Mouse (Mus musculus) thymus, adult 2 months (tissue): Measurements from ENCODE around the gene Slc35b1. TPM values are rescaled to one million over a fixed set of nuclear protein-coding genes. Genes with fewer than 3 reads are reported as not detected.

ENCODE experiments used
- DNase-seq: peaks from one replicate; pipeline ENCODE4 v3.0.0; 2021
- H3K27ac ChIP-seq: fragments of 200-500 bp; 2 replicates; pipeline ENCODE4 v1.5.1; 2012; ENCODE audit warnings: low read length, control low read depth; ENCODE audit not compliant: control insufficient read depth, insufficient read depth
- H3K27me3 ChIP-seq: fragments of 200-500 bp; 2 replicates; pipeline ENCODE4 v1.6.1; 2012; ENCODE audit warnings: mild to moderate bottlenecking, low read length, moderate library complexity, mixed read lengths; ENCODE audit not compliant: control insufficient read depth, insufficient read depth
- H3K36me3 ChIP-seq: fragments of 200-500 bp; 2 replicates; pipeline ENCODE4 v1.6.1; 2012; ENCODE audit warnings: mild to moderate bottlenecking, low read length, moderate library complexity; ENCODE audit not compliant: control insufficient read depth, insufficient read depth
- H3K4me1 ChIP-seq: fragments of 200-500 bp; replicated peaks from 2 replicates; pipeline ENCODE4 v1.6.1; 2012; ENCODE audit warnings: low read length; ENCODE audit not compliant: control insufficient read depth, insufficient read depth
- H3K4me3 ChIP-seq: fragments of 200-500 bp; 2 replicates; pipeline ENCODE4 v1.5.1; 2012; ENCODE audit warnings: mild to moderate bottlenecking, low read length, control low read depth, moderate library complexity; ENCODE audit not compliant: control insufficient read depth, insufficient read depth
- CTCF ChIP-seq: fragments of 200-500 bp; IDR thresholded peaks from 2 replicates; pipeline ENCODE4 v1.5.1; 2012; ENCODE audit warnings: mild to moderate bottlenecking, control low read depth, low read length, moderate library complexity, borderline replicate concordance; ENCODE audit not compliant: control insufficient read depth, poor library complexity, insufficient read depth; ENCODE audit errors: extremely low read depth
- POLR2A ChIP-seq: fragments of 200-500 bp; IDR thresholded peaks from 2 replicates; pipeline ENCODE4 v1.6.1; 2012; ENCODE audit warnings: mild to moderate bottlenecking, low read length, control low read depth, moderate library complexity; ENCODE audit not compliant: control insufficient read depth, poor library complexity, insufficient read depth; ENCODE audit errors: extremely low read depth
- WGBS: fragments of 180-500 bp; shearing (Covaris S2); methylation state at CpG from one replicate; pipeline ENCODE4 v1.1.7; 2018; 5-methylcytosine and 5-hydroxymethylcytosine counted together
- polyA plus RNA-seq: library from polyadenylated mRNA; depleted of rRNA; stranded (reverse); fragments of >200 nt; gene quantifications from 2 replicates; pipeline ENCODE4 v1.2.3, GENCODE M21; 2012; rRNA removed

The Slc35b1 gene
- polyA plus RNA-seq = 89.3 and 107 TPM in 2 replicates

GRCm38 (mm10) chr11:95384319-95384972 is at the start of gene Slc35b1:
TSS of gene Slc35b1 (plus strand) at chr11:95384692.
- peak within 1 kb of the TSS; percentile 57; the same call in 1 of the 2 replicates for H3K27ac ChIP-seq
- under 1% methylated on average over 42 of the region's 42 CpGs for WGBS
- peaks cover 30% of the 10 kb centered on the region for H3K36me3 ChIP-seq
- peaks cover 2% of the 10 kb centered on the region; the same call in 1 of the 2 replicates for H3K4me1 ChIP-seq
- TF ChIP-seq CTCF (peak; percentile 94), POLR2A (0 out of 2 replicates have a peak, but pooled peaks have one; percentile 29)
- peak; percentile 92 for DNase-seq
- H3K4me3 ChIP-seq = peak within 1 kb of the TSS; percentile 65
- no peaks in the 10 kb centered on the region for H3K27me3 ChIP-seq

GRCm38 (mm10) chr11:95336568-95337128 is 47.8 kb upstream of the Slc35b1 start, which contains the start of gene Fam117a:
TSS of gene Fam117a (plus strand) at chr11:95337018.
- Histone ChIP-seq H3K4me1 (peaks cover 28% of the 10 kb centered on the region), H3K4me3 (peak within 1 kb of the TSS; percentile 99), H3K36me3 (no peaks in the 10 kb centered on the region), H3K27me3 (no peaks in the 10 kb centered on the region), H3K27ac (peak within 1 kb of the TSS; percentile 77)
- peak; percentile 91 for DNase-seq
- TF ChIP-seq CTCF (no peak), POLR2A (peak; percentile 90)
- under 1% methylated on average over 27 of the region's 27 CpGs for WGBS

- Histone ChIP-seq H3K36me3 (no peaks in the 10 kb centered on the region), H3K4me1 (peaks cover 26% of the 10 kb centered on the region), H3K27ac (peak overlapping the region; percentile 77), H3K27me3 (no peaks in the 10 kb centered on the region), H3K4me3 (peak overlapping the region; percentile 99)
- under 1% methylated on average over 50 of the region's 50 CpGs for WGBS
- peak; percentile 72 for DNase-seq
- TF ChIP-seq POLR2A (no peak), CTCF (no peak; the same call in 1 of the 2 replicates)
Measured at GRCm38 (mm10) chr11:95337129-95337813, 47.2 kb upstream of the Slc35b1 start.

GRCm38 (mm10) chr11:95337846-95338342 is 46.6 kb upstream of the Slc35b1 start:
- WGBS = 1% methylated on average over 9 of the region's 9 CpGs
- H3K27ac ChIP-seq = peak overlapping the region; percentile 77
- DNase-seq = peak; percentile 28

GRCm38 (mm10) chr11:95339471-95340021 is 44.9 kb upstream of the Slc35b1 start:
- H3K36me3 ChIP-seq = no peaks in the 10 kb centered on the region
- peak overlapping the region; percentile 37 for H3K27ac ChIP-seq
- TF ChIP-seq CTCF (no peak), POLR2A (no peak)
- H3K4me3 ChIP-seq = peak overlapping the region; percentile 37
- 22% methylated on average over 14 of the region's 14 CpGs for WGBS
- H3K27me3 ChIP-seq = no peaks in the 10 kb centered on the region
- DNase-seq = peak; percentile 36
- peaks cover 25% of the 10 kb centered on the region for H3K4me1 ChIP-seq

More at GRCm38 (mm10) chr11:95337846-95338342, 46.6 kb upstream of the Slc35b1 start:
- Histone ChIP-seq H3K4me1 (peaks cover 24% of the 10 kb centered on the region), H3K27me3 (no peaks in the 10 kb centered on the region), H3K4me3 (peak overlapping the region; percentile 99), H3K36me3 (no peaks in the 10 kb centered on the region)
- TF ChIP-seq POLR2A (no peak), CTCF (no peak)

- no peak for DNase-seq
- Histone ChIP-seq H3K4me1 (peaks cover 27% of the 10 kb centered on the region), H3K36me3 (peaks cover under 1% of the 10 kb centered on the region; the same call in 1 of the 2 replicates), H3K27me3 (no peaks in the 10 kb centered on the region), H3K4me3 (no peak overlapping the region), H3K27ac (no peak overlapping the region)
- 82% methylated on average over 1 of the region's 1 CpGs for WGBS
- TF ChIP-seq POLR2A (no peak), CTCF (no peak)
Measured at GRCm38 (mm10) chr11:95340259-95340658, 44.2 kb upstream of the Slc35b1 start.
